Mouse (Mus musculus): ENCODE results near the gene Cetn3.

Cetn3 gene

GRCm38 (mm10) chr13:81822750-81823149, 39.9 kb downstream of the Cetn3 start:
- no peak for DNase-seq (ENCODE audit: low spot score in 2 of 2)

- DNase-seq (ENCODE audit: low spot score in 2 of 2): no peak
These were observed 41.9 kb downstream of the Cetn3 start for GRCm38 (mm10) chr13:81824576-81825330.

- DNase-seq (ENCODE audit: low spot score in 2 of 2): no peak
These were observed 45.6 kb downstream of the Cetn3 start for GRCm38 (mm10) chr13:81828486-81828885.

- no peak for DNase-seq (ENCODE audit: low spot score in 2 of 2)
These were observed 49.0 kb downstream of the Cetn3 start for GRCm38 (mm10) chr13:81831838-81832237.

- DNase-seq (ENCODE audit: low spot score in 2 of 2): no peak
These were observed 53.7 kb downstream of the Cetn3 start for GRCm38 (mm10) chr13:81836386-81837177.

- no peak for DNase-seq (ENCODE audit: low spot score in 2 of 2)
These were observed 55.1 kb downstream of the Cetn3 start for GRCm38 (mm10) chr13:81838016-81838415.

GRCm38 (mm10) chr13:81838948-81839347, 56.1 kb downstream of the Cetn3 start:
- no peak for DNase-seq (ENCODE audit: low spot score in 2 of 2)

GRCm38 (mm10) chr13:81840246-81840645, 57.4 kb downstream of the Cetn3 start:
- DNase-seq (ENCODE audit: low spot score in 2 of 2): no peak

- DNase-seq (ENCODE audit: low spot score in 2 of 2): no peak
These were observed 57.8 kb downstream of the Cetn3 start for GRCm38 (mm10) chr13:81840646-81841045.

GRCm38 (mm10) chr13:81842278-81842677, 59.4 kb downstream of the Cetn3 start:
- DNase-seq (ENCODE audit: low spot score in 2 of 2): no peak
